Mouse (Mus musculus): ENCODE results near the gene Galnt9. TPM values are rescaled to one million over a fixed set of nuclear protein-coding genes. Genes with fewer than 3 reads are reported as not detected.
A peak's percentile ranks its signal among the peaks of the same experiment; 100 is the strongest.

Gene Galnt9
- total RNA-seq, 1 experiment from 2014 or later = not detected

DNA sequence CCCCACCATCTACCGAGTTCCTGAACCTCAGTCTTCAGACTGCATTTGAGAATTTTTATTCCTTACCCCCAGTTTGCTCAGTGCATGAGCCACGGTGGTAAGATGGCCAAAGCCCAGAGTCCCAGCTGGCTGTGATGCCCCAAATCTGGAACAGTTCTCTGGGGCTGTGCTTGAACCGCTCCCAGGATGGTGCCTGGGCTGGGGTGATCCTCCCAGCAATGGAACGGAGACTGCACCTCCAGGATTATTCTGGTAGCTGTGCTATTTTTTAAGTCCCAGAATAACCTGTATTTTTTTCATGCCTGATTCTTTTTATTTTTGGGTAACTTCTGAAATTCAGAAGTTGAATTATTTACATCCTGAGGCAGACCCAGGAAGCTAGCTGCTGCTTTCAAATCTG is 35.1 kb downstream of the Galnt9 start:
- no peak for ATAC-seq (replicated peaks; ENCODE audit: low read depth, poor library complexity, severe bottlenecking)

DNA sequence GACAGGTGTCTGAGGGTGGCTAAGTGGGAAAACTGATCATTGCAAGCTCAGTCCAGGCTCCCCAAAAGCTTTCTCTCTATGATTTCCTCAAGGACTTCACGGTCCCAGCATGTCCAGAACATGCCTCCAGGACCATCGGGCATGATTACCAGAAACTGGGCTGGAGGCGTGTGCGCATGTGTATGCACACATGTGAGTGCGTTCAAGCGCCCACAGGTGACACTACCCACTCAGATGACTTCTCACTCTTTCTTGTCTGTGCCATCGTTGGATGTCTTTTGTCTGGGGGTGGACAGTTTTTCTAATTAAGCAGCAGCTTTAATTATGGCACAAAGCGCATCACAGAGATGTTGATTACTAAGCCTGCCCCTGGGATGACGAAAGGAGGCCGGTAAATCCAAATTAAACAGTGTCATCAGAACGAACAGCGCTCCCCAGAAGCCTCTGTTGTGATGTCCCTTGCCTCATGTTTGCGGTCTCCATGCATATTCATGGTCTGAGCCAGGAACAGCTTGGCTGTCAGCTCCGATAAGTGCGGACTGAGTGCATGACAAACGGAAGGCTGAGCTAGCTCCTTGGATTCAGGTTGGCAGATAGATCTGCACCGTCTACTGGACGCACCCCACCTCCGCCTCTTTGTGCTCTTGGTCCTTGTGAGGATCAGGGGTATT is 36.5 kb downstream of the Galnt9 start:
- no peak for ATAC-seq (replicated peaks; ENCODE audit: low read depth, poor library complexity, severe bottlenecking)

DNA sequence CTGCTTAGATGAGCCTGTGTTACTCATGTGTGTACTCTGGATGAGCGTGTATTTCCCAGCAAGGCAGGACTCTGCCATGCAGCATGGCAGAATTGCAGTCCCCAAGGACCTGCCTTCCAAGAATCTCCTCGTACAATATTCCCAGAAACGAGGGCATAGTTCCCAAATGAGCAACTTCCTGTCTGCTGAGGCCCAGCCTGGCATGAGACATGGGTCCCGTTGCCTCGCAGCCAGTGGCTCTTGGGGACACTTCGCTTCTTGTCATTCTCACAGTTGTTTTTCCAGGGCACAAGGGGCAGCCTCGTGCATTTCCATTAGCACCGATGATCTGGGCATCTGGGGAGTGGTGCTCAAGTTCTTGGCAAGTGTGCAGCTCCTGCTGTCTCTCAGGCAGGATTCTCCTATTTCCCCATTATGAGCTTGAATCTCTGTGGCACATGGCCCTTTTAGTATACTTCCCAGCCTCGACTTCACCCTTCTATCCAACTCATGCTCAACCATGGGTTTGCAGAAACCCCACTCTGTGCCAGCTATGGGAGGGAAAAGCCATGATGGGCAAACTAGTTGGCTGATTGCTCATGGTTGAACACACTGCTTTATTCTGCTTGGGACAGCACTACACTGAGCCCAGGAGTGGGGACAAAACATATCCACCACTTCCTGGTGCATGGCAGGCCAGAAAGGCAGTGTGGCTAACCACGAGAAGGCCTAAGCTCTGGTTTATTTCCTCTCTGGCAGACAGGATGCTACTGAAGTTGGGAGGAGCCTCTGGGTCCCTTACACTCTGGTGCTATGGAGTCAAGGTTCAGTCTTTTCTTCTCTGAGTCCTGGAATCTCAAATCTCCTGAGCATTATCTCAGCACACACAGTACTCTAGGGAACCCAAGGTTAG is 38.7 kb downstream of the Galnt9 start:
- peak; percentile 98 for ATAC-seq (replicated peaks; ENCODE audit: low read depth, poor library complexity, severe bottlenecking)

DNA sequence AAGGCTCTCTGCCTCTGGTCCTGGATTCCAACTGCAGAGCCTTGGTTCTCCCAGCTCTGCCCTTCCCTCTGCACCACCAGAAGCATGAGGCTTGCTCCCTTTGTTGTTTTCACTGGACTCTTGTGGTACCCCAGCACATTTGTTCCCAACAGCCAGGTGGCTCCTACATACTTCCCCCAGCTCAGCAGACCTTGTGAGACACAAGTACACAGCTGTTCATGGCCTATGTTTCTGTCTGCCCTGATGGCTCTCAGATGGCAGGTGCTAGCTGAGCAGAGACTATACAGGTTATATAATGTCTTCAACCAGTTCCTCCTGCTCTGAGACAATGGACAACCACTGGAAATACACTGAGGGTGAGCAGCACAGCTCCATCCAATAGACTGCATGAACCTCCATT is 43.3 kb downstream of the Galnt9 start:
- ATAC-seq (replicated peaks; ENCODE audit: low read depth, poor library complexity, severe bottlenecking) = no peak

DNA sequence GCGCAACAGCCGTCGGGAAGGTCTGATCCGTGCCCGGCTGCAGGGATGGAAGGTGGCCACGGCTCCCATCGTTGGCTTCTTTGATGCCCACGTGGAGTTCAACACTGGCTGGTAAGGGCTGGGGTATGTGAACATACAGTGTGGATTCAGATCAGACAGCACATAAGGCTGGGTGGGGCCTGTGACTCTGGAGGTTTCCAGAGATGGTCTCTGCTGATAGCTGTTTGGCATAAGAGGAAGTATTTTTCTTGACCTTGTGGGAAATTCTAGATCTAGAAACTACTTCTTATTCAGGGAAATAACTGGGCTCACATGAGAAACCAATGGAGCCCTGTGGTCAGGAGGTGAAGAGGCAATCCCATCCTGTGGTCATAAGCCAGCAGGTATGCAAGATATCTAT is 45.7 kb downstream of the Galnt9 start:
- ATAC-seq (replicated peaks; ENCODE audit: low read depth, poor library complexity, severe bottlenecking) = peak; percentile 54; the same call in 1 of the 2 replicates

DNA sequence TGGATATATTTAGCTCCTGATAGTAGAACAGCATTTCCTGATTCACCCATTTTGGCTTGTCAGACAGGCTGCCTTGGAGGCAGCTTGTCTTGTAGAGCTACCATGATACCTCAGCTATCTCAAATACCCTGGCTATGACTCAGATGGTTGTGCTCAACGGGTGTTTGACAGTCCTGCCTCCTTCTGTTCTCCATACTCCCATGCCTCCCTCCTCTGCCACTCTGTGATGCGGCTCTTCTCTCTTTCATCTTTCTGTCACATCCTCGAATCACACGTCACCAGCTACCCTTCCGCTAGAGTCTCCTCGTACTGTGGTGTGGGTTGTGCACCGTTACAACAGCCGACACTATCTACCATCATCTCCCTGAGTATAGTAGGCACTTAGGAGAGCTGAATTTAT is 50.3 kb downstream of the Galnt9 start:
- no peak for ATAC-seq (replicated peaks; ENCODE audit: low read depth, poor library complexity, severe bottlenecking)

DNA sequence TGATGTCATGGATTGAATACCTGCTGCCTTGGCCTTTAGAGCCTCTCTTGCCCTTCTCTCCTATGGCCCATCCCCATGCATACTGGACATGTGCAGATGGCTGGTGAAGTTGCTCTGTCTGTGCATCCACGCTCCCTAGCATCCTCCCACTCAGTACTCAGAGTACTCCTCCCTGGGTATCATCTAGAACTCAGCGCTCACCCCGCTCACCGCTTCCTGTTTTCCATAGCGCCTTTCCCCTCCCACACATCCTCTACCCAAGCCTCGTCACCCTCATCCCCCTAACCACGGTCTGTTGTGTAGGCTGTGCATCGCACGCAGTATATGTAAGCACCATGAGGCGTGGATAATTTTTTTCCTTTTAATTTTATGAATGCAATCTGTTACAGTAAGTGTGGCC is 51.2 kb downstream of the Galnt9 start:
- peak; percentile 45; the same call in 1 of the 2 replicates for ATAC-seq (replicated peaks; ENCODE audit: low read depth, poor library complexity, severe bottlenecking)

DNA sequence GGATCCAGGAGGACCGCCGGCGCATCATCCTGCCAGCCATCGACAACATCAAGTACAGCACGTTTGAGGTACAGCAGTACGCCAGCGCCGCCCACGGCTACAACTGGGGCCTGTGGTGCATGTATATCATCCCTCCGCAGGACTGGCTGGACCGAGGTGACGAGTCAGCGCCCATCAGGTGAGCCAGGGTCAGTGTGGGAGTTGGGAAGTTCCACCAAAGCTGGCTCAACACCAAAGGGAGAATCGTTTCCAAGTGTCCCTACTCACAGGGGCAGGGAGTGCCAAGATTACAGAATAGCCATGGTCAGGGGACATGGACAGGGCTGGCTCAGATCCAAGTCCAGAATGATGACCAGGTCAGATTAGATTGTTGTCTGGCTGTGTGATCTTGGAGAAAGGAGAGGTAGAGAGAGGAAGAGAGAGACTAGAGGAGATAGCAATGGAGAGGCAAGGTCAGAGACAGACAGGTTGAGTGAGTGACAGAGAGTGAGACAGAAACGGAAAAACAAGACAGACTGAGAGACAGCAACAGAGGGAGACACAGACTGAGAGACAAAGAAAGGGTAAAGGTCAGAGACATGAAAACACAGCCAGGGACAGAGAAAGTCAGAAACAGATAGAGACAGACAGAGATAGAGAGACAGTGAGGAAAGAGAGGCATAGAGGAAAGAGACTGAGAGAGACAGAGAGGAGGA is 52.1 kb downstream of the Galnt9 start:
- no peak for ATAC-seq (replicated peaks; ENCODE audit: low read depth, poor library complexity, severe bottlenecking)

DNA sequence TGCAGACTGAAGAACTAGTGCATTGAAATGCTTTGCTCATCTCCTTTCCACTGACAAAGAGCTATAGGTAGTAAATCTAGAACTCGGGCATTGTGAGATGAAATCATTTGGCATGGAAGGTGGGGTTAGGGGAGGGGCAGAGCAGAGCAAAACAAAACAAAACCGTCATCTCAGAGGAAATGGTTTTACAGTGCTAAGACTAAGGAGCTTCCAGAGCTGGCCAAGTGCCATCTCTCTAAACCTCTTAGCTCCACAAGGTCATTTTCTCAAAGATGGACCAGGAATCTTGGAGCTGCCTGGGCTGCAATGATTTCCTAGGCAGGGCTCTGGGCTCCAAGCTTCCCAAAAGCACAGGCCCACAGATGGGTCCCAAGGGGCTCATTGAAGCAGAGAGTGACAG is 53.3 kb downstream of the Galnt9 start:
- no peak for ATAC-seq (replicated peaks; ENCODE audit: low read depth, poor library complexity, severe bottlenecking)

DNA sequence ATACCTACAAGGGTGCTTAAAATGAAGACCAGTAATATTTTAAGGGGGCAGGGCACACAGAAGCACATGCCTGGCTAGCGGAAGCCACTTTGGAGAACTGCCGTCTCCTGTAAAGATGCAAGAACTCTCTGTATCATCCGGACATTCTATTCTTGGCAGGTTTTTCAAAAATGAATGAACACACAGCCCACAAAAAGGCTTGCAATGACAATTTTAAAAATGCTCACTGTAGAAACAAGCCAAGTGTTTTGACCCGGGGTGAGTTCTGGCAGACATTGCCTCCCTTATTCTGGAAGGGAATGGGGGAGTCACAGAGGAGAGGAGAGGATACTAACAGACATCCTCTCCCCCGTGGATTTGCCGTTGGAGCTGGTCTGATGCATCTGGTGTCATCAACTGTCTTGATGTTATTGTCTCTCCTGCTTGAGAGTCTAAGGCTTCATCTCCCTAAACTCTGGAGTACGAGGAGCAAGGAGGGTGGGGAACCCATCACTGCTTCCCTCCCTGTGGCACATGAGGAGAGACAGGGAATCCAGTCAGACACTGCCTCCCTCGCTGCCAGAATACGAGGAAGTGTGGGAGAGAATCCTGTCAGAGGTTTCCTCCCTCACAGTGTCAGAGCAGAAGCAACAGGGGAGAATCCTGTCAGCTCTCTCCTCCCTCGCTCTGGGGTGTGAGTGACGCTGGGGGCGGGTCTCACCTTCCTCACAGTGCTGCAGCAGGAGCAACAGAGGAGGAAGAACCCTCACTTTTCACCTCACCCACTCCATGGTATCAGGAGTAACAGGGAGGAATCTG is 54.3 kb downstream of the Galnt9 start:
- ATAC-seq (replicated peaks; ENCODE audit: low read depth, poor library complexity, severe bottlenecking) = no peak

DNA sequence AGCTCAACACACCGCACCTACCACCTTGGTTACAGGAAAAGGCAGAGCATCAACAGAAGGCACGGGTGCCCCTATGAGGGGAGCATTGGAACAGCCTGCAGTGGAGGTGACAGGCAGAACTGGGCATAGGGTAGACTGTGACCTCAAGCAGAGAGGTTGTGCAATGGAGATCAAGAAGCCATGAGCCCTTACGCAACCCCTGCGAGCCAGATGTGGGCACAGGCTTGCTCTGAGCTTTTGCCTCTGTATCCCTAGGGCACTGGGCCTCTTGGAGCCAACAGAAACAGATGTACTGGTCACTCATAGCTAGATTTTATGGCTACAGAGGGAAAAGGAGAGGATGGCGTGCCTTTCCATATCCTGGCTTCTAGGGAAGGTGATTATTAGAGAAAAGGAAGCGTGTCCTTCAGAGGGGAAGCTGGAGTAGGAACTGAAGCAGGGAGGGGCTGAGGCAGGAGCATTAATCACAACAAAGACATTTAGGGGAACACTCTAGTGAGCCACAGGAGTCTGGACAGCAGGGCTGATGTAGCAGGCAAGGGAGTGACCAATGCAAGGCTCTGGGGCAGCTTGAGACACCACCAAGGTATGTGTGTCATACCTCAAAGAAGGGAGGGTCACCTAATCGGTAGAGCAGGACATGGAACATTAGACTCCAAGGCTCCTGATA is 59.0 kb downstream of the Galnt9 start:
- ATAC-seq (replicated peaks; ENCODE audit: low read depth, poor library complexity, severe bottlenecking) = peak; percentile 88

DNA sequence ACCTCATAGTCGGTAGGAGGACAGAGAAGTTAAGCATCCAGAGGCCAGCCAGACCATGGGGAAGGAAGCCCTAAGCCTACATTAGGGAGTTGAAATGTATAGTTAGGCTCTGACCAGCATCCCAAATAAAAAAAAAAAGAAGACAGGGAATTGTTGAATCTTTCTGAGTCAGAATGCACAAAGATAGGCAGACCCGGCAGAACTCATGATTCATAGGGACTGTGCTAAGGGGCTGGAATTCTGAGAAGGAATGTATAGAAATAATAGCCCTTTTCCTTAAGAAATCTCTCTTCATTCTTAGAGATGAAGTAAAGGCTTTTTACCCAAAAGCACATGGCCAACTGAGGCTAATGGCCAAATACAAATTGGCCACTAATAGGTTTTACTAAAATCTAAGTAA is 60.2 kb downstream of the Galnt9 start:
- ATAC-seq (replicated peaks; ENCODE audit: low read depth, poor library complexity, severe bottlenecking) = no peak

DNA sequence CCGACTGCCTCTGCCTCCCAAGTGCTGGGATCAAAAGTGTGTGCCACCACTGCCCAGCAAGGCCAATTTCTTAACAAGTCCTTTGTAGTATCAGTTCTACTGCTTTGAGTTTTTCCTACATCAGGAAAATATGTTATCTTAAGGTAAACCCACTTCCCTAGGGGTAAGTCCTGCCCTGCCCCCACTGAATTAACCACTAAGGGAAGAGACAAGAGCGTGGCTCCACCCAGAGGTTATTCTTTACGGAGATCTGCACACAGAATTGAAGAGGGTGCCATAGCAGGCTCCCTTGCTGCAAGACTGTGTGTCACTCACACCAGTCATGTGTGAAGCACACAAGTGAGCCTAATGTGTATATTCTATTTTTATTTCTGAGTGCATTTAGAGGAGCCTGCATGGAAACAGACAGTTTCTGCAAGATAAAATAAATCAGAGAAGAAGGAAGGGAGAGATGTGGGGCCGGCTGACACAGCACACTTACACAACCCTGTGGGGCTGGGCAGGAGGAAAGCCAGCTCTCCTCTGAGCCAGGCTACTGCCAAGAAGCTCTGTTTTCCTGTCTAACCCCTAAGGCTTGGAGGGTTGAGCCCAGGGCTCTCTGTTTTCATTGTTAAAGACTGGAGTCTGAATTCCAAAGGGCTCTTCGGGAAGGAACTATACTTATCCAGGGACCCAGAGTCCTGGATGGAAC is 61.5 kb downstream of the Galnt9 start:
- peak; percentile 44 for ATAC-seq (replicated peaks; ENCODE audit: low read depth, poor library complexity, severe bottlenecking)

DNA sequence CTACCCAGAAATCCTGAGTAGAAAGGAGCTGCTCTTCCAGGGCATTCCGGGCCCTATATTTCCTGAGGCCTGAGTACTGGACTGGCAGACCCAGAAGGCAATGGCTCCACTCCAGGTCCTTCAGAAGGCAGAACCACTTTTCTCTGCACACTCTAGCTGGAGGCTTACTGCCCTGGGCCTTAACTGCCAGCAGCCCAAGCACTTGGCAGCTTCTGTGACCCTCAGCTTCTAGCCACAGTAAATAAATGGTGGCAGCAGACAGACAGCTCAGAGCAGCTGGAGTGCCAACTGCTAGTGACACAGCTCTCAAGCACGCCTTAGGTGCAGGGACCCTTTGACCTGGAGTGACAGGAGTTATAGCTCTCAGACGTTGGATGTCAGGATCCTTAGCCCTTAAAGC is 63.6 kb downstream of the Galnt9 start:
- no peak for ATAC-seq (replicated peaks; ENCODE audit: low read depth, poor library complexity, severe bottlenecking)

DNA sequence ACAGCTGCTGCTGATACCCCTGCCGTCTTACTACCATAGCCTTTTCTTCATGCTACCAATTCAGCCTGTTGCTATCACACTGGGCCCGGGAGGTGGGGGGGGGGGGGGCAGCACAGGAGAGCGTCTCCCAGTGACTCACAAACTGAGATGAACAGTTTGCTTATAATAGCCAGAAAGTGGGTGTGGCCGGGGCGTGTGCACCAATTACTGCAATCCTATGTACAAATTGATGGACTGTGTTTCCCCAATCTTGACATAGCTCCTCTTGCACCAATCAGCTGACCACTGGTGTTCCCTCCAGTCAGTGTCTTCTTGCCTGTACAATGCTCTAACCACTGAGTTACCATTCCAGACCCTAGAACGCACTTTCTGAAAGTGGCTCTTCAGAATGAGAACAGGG is 64.2 kb downstream of the Galnt9 start:
- ATAC-seq (replicated peaks; ENCODE audit: low read depth, poor library complexity, severe bottlenecking) = no peak

DNA sequence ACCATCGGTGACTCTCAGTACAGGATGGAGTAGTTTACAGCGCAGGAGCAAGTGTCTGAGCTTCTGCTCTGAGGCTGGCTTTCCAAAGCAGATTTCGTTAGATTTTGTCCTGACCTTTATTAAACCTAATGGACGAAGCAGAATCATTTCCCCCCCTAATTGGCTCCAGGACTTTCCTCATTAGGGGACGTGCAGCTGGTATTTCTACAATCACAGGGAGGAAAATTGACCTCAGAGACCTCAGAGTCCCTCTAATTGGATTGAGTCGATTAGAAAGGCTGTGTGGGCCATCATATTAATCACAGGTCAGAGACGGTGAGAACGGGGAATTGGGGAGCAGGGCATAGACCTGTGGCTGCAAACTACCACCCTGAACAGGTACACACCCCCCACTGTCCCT is 64.8 kb downstream of the Galnt9 start:
- no peak for ATAC-seq (replicated peaks; ENCODE audit: low read depth, poor library complexity, severe bottlenecking)

DNA sequence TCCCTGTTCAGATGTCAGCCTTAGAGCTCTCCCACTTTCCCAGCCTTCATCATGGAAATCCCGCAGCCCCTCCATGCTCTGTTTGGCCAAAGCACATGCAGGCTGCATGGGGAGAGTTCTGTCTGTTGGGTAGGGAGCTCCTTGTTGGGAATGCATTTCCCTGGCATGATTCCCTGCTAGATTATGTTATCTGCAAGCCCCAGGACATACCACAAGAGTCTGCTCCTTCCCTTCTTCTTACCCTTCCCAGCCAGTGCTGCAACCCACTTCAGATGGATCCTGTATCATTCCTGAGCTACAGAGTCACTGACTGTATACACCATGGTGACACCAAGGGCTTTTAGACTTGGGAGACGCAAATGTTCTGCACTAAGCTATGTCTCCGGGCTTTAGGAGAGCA is 65.3 kb downstream of the Galnt9 start:
- no peak for ATAC-seq (replicated peaks; ENCODE audit: low read depth, poor library complexity, severe bottlenecking)

DNA sequence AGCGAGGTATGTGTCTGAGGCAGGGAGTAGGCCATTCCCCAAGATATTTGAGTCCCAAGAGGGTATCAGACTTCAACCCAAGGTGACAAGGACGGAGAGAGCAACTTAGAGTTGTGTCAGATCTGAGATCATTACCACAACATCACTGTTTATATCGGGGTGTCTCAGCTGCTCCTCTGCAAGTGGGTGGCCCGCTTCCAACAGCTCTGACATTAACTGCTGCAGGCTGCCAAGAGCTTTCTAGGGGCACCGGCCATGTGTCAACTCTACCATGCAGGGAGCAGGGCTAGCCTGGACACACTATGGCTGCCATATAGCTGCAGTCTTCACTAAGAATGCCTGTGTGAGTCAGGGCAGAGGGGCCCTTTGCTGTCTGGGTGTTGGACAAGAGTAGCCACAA is 65.7 kb downstream of the Galnt9 start:
- no peak for ATAC-seq (replicated peaks; ENCODE audit: low read depth, poor library complexity, severe bottlenecking)

DNA sequence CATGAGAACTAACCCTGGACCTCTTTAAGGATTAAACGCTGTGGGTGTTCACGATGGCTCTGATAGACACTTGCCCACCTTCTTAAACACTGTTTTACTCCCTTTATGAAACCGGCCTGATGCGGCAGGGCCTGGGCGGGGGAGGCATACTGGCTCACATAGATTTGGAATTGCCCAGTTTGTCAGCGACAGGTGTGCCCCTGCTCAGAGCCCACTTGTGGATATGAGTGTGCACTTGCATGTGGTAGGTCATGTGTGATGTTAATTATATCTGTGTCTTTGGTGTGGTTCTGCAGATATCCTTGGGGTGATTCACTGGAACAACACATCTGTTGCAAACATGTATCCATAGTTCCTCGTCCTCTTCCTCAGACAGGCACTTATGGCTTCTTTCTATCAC is 66.3 kb downstream of the Galnt9 start:
- no peak for ATAC-seq (replicated peaks; ENCODE audit: low read depth, poor library complexity, severe bottlenecking)
